Mouse (Mus musculus) stomach, embryonic 16.5 days (tissue): ENCODE measurements at regions not wholly inside any gene's neighbourhood (a gene's known extent, or its start where the extent isn't known, plus 50 kb on each side); places are given as distances from the start of the nearest gene placed in this dataset.

Source experiments
- ATAC-seq: fragments of 200-750 bp; cut with Nextera tagmentation; 2 replicates; pipeline ENCODE4 v1.8.0; 2017; ENCODE audit warnings: moderate number of reproducible peaks, moderate TSS enrichment; ENCODE audit not compliant: insufficient read depth, low FRiP score
- H3K27ac ChIP-seq: fragments of 300-500 bp; sonication (generic); 2 replicates; pipeline ENCODE4 v1.5.1; 2014; ENCODE audit warnings: low read length
- H3K27me3 ChIP-seq: fragments of 300-500 bp; sonication (generic); 2 replicates; pipeline ENCODE4 v1.6.1; 2014; ENCODE audit warnings: low read length, control low read depth, mixed read lengths; ENCODE audit not compliant: control insufficient read depth, insufficient read depth
- H3K36me3 ChIP-seq: fragments of 300-500 bp; sonication (generic); 2 replicates; pipeline ENCODE4 v1.6.1; 2014; ENCODE audit warnings: low read length; ENCODE audit not compliant: control insufficient read depth, insufficient read depth
- H3K4me1 ChIP-seq: fragments of 300-500 bp; sonication (generic); 2 replicates; pipeline ENCODE4 v1.6.1; 2014; ENCODE audit warnings: low read length, control low read depth, mixed read lengths; ENCODE audit not compliant: control insufficient read depth, insufficient read depth
- H3K4me2 ChIP-seq: fragments of 300-500 bp; sonication (generic); 2 replicates; pipeline ENCODE4 v1.6.1; 2014; ENCODE audit warnings: low read depth, low read length, mixed read lengths
- H3K4me3 ChIP-seq: fragments of 300-500 bp; sonication (generic); replicated peaks from 2 replicates; pipeline ENCODE4 v1.5.1; 2014; ENCODE audit warnings: mild to moderate bottlenecking, low read length
- H3K9ac ChIP-seq: fragments of 300-500 bp; sonication (generic); 2 replicates; pipeline ENCODE4 v1.6.1; 2014; ENCODE audit warnings: low read length
- H3K9me3 ChIP-seq: fragments of 300-500 bp; sonication (generic); replicated peaks from 2 replicates; pipeline ENCODE4 v1.6.1; 2016; ENCODE audit warnings: low read length, control low read depth; ENCODE audit not compliant: control insufficient read depth
- WGBS: fragments of 180-500 bp; shearing (Covaris S2); extraction: QIAGEN DNeasy Blood & Tissue Kit; methylation state at CpG from one replicate; pipeline ENCODE4 v1.1.7; 2014; 5-methylcytosine and 5-hydroxymethylcytosine counted together

- ATAC-seq: no peak
Measured at GRCm38 (mm10) chr2:139277571-139277970, 216.1 kb upstream of the Sptlc3 start.

DNA sequence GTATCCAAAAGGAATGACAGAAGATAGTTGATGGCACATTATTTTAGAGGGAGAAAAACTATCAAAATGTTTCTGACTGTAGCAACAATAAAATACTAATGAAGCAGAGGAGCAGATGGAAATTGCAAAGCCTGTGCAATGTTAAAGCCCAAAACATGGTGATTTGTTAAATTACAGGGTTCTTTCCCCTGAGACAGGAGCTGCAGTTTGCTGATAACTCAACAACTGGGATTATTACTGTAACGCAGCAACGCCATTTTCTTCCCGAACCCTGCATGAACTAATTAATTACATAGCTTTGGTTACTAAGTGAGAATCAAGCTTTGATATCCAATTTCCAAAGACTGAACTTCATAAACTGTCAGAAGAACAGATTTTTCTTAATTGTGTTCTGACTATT, 212.7 kb upstream of the Sptlc3 start:
- Histone ChIP-seq H3K9ac (no peak overlapping the region), H3K4me2 (no peak overlapping the region), H3K4me3 (no peak overlapping the region), H3K27me3 (no peaks in the 10 kb centered on the region), H3K27ac (no peak overlapping the region), H3K4me1 (no peaks in the 10 kb centered on the region), H3K36me3 (no peaks in the 10 kb centered on the region), H3K9me3 (no peaks in the 10 kb centered on the region)
- ATAC-seq: no peak
- 60% methylated on average over 3 of the region's 3 CpGs for WGBS

More at GRCm38 (mm10) chr2:139277571-139277970, 216.1 kb upstream of the Sptlc3 start:
- H3K36me3 ChIP-seq: no peaks in the 10 kb centered on the region
- no peak overlapping the region for H3K9ac ChIP-seq
- WGBS: 84% methylated on average over 8 of the region's 8 CpGs
- no peak overlapping the region for H3K4me3 ChIP-seq
- no peak overlapping the region for H3K4me2 ChIP-seq
- H3K9me3 ChIP-seq: no peaks in the 10 kb centered on the region
- H3K27ac ChIP-seq: no peak overlapping the region
- H3K27me3 ChIP-seq: no peaks in the 10 kb centered on the region
- H3K4me1 ChIP-seq: no peaks in the 10 kb centered on the region

DNA sequence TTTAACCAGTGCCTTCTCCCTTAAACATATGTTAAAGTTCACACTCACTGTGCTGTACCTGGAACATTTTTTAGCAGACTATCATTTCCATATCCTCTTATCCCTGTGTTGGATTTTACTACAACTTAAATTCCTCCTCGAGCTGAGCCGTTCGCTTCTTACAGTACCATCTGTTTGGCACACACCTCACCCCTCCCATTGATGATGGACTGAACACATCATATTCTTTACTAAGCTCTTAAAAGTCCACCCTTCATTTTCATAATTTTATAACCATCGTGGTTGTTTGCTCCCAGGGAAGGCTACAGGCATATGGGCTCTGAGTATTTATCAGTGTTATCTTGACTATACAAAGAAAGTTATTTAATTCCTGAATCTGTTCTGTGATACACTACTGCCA, 209.4 kb upstream of the Sptlc3 start:
- WGBS: 81% methylated on average over 4 of the region's 4 CpGs
- H3K9ac ChIP-seq: no peak overlapping the region
- ATAC-seq: no peak

DNA sequence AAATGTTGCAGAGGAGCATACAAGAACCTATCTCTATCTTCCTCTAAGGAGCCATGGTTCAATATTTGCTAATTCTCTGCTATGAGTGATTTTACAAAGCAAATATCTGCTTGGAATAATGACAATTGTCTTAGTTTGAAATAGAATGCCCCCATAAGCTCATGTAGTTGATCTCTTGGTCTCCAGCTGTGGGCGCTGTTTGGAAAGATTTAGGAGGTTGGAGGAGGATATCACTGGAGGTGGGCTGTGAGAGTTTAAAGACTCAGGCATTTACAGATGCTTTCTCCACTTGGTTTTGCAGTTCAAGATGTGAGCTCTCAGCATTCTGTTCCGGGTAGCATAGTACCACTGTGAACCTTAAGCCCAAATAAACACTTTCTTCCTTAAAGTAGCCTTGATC, 207.3 kb upstream of the Sptlc3 start:
- Histone ChIP-seq H3K4me3 (no peak overlapping the region), H3K27me3 (no peaks in the 10 kb centered on the region), H3K4me2 (no peak overlapping the region), H3K36me3 (no peaks in the 10 kb centered on the region), H3K27ac (no peak overlapping the region), H3K9ac (no peak overlapping the region), H3K4me1 (no peaks in the 10 kb centered on the region), H3K9me3 (no peaks in the 10 kb centered on the region)
- WGBS: 41% methylated on average over 2 of the region's 2 CpGs
- ATAC-seq: no peak

More for the DNA sequence above, 209.4 kb upstream of the Sptlc3 start:
- Histone ChIP-seq H3K27ac (no peak overlapping the region), H3K4me2 (no peak overlapping the region), H3K27me3 (no peaks in the 10 kb centered on the region), H3K4me3 (no peak overlapping the region), H3K9me3 (no peaks in the 10 kb centered on the region), H3K36me3 (no peaks in the 10 kb centered on the region), H3K4me1 (no peaks in the 10 kb centered on the region)

- H3K36me3 ChIP-seq: no peaks in the 10 kb centered on the region
- no peaks in the 10 kb centered on the region for H3K4me1 ChIP-seq
- no peak overlapping the region for H3K9ac ChIP-seq
- WGBS: 62% methylated on average over 6 of the region's 6 CpGs
- no peaks in the 10 kb centered on the region for H3K27me3 ChIP-seq
- no peak overlapping the region for H3K27ac ChIP-seq
- ATAC-seq: no peak
- no peak overlapping the region for H3K4me2 ChIP-seq
- H3K9me3 ChIP-seq: no peaks in the 10 kb centered on the region
- H3K4me3 ChIP-seq: no peak overlapping the region
Measured at GRCm38 (mm10) chr2:139298541-139299152, 195.1 kb upstream of the Sptlc3 start.

DNA sequence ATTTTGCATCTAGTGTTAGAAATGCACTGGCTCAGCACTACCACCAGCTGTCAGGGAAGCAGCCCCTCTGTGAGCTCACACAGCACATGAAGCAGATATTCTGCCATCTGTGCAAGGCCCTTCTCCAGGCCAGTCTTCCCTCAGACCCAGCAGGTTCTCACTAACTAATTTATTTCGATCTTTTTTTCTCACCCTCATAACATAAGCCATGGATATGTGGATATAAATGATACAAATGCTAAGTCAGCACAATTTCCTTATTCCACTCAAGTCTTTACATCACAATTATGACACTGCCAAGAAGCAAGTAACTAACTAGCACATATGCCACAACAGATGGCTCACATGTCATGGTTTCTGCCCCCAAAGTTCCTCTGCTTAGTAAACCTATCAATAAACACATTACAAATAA, 182.3 kb upstream of the Sptlc3 start:
- H3K9me3 ChIP-seq: no peaks in the 10 kb centered on the region
- no peak overlapping the region for H3K9ac ChIP-seq
- H3K4me1 ChIP-seq: no peaks in the 10 kb centered on the region
- H3K4me3 ChIP-seq: no peak overlapping the region
- H3K4me2 ChIP-seq: no peak overlapping the region
- no peaks in the 10 kb centered on the region for H3K36me3 ChIP-seq
- H3K27ac ChIP-seq: no peak overlapping the region
- ATAC-seq: no peak
- H3K27me3 ChIP-seq: no peaks in the 10 kb centered on the region
- WGBS: 75% methylated on average over 1 of the region's 1 CpGs

DNA sequence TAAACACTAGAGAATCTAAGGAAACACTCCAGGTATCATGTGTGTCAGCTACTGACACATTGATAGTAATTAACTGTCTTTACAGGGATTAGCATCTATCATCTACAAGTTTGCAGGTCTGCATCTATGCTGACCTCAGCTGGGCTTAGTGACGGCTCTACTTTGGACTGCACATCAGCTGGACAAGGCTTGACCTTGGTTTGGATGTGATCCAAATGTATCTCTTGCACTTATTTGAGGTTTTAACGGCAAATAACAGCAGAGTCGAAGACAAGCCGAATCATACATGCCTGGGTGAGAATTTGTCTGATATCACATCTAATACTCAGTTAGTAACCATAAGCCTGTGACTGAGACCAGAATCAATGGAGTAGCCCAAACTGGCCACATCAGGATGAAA, 181.7 kb upstream of the Sptlc3 start:
- no peaks in the 10 kb centered on the region for H3K36me3 ChIP-seq
- no peaks in the 10 kb centered on the region for H3K27me3 ChIP-seq
- no peaks in the 10 kb centered on the region for H3K4me1 ChIP-seq
- H3K9ac ChIP-seq: no peak overlapping the region
- H3K27ac ChIP-seq: no peak overlapping the region
- H3K9me3 ChIP-seq: no peaks in the 10 kb centered on the region
- no peak overlapping the region for H3K4me2 ChIP-seq
- 70% methylated on average over 4 of the region's 4 CpGs for WGBS
- no peak overlapping the region for H3K4me3 ChIP-seq
- ATAC-seq: no peak

DNA sequence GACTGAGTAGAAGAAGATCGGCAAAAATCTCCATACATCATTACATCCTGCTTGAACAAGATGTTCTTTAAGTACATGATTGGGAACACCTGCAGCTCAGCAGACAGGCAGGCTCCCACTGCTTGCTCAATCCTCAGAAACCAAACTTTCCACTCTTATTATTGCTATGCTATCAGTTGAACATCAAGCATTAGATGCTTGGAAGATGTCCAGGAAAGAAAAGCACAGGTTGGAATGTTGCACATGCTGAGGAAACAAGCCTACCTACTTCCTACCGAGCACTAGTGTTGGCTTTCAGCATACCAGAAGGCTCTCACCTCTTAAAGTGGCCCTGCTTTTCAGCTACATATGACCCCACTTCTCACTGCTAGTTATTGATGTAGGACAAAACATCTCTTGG, 171.2 kb upstream of the Sptlc3 start:
- Histone ChIP-seq H3K27me3 (no peaks in the 10 kb centered on the region), H3K4me2 (no peak overlapping the region), H3K4me1 (no peaks in the 10 kb centered on the region), H3K27ac (no peak overlapping the region), H3K4me3 (no peak overlapping the region), H3K36me3 (no peaks in the 10 kb centered on the region), H3K9ac (no peak overlapping the region), H3K9me3 (no peaks in the 10 kb centered on the region)
- ATAC-seq: no peak
- WGBS: 44% methylated on average over 2 of the region's 2 CpGs

DNA sequence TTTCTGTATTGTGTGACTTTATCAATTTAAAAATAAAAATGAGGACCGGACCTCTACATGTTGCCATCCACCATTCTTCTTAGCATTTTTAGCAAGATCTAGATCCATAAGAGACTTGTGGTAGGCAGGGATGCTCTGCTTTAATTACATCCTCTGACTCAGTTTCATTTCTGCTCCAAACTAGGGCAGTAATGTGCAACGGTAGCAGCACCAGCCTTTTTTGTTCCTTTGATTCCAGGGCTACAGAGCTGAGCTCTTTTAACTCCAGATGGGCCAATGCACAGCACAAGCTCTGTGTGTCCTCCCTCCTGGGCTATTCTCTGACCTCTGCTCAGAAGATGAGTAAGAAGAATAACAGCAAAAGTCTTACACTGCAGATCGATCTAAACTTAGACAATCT, 168.2 kb upstream of the Sptlc3 start:
- no peaks in the 10 kb centered on the region for H3K27me3 ChIP-seq
- no peak for ATAC-seq
- H3K4me1 ChIP-seq: no peaks in the 10 kb centered on the region
- no peak overlapping the region for H3K4me2 ChIP-seq
- 76% methylated on average over 3 of the region's 3 CpGs for WGBS
- no peaks in the 10 kb centered on the region for H3K9me3 ChIP-seq
- H3K27ac ChIP-seq: no peak overlapping the region
- H3K36me3 ChIP-seq: no peaks in the 10 kb centered on the region
- H3K4me3 ChIP-seq: no peak overlapping the region
- H3K9ac ChIP-seq: no peak overlapping the region
